ENCODE assay signal across 8 mouse cellular contexts in genomic region chr11:108910903-108911302, GRCm38 (mm10). TPM values are rescaled to one million over a fixed set of nuclear protein-coding genes. Genes with fewer than 3 reads are reported as not detected.
DNase-seq lines count a peak whose midpoint lies in the region; ATAC-seq and TF ChIP-seq lines count a peak whose summit lies in the region.

No protein-coding gene starts in this region.

- WGBS in lung, embryonic 14.5 days, result 25% methylated on average over 7 of the region's 7 CpGs
- 22% methylated on average over 7 of the region's 7 CpGs for WGBS in lung, adult 2 months
- WGBS in forebrain, embryonic 14.5 days, result 34% methylated on average over 7 of the region's 7 CpGs

- no peak for TF ChIP-seq POLR2A in lung, adult 2 months (IDR thresholded peaks at IDR 0.05; ENCODE audit: borderline replicate concordance, extremely low read depth, low read depth, low read length)

- no peaks in the 10 kb centered on the region for H3K36me3 ChIP-seq in lung, embryonic 14.5 days (ENCODE audit: insufficient read depth)
- H3K36me3 ChIP-seq in forebrain, embryonic 14.5 days (ENCODE audit: control insufficient read depth, insufficient read depth, low read length), result no peaks in the 10 kb centered on the region

- H3K27me3 ChIP-seq in lung, embryonic 14.5 days (ENCODE audit: insufficient read depth, low read length), result peaks cover 4% of the 10 kb centered on the region; the same call in 1 of the 2 replicates
- H3K27me3 ChIP-seq in forebrain, embryonic 14.5 days (replicated peaks; ENCODE audit: control insufficient read depth, insufficient read depth, low read length), result 0 out of 2 replicates have a peak, but pooled peaks cover 7% of the 10 kb centered on the region

- H3K9me3 ChIP-seq in lung, embryonic 14.5 days (ENCODE audit: low read depth, low read length), result no peaks in the 10 kb centered on the region
- H3K9me3 ChIP-seq in forebrain, embryonic 14.5 days (replicated peaks; ENCODE audit: control insufficient read depth, low read length), result no peaks in the 10 kb centered on the region

- TF ChIP-seq CTCF in lung, embryonic 14.5 days (IDR thresholded peaks at IDR 0.05; ENCODE audit: low read depth), result no peak
- no peak for TF ChIP-seq CTCF in lung, adult 2 months (IDR thresholded peaks at IDR 0.05; ENCODE audit: insufficient read depth, low read length)

- ATAC-seq in lung, embryonic 14.5 days (ENCODE audit: insufficient read depth), result no peak
- no peak for ATAC-seq in forebrain, embryonic 14.5 days

- H3K4me2 ChIP-seq in lung, embryonic 14.5 days, result peak overlapping the region; percentile 58; the same call in 1 of the 2 replicates
- no peak overlapping the region for H3K4me2 ChIP-seq in forebrain, embryonic 14.5 days (ENCODE audit: low read length)

- H3K9ac ChIP-seq in lung, embryonic 14.5 days, result no peak overlapping the region
- H3K9ac ChIP-seq in forebrain, embryonic 14.5 days (ENCODE audit: low read length), result no peak overlapping the region

- peak; percentile 30 for DNase-seq in lung, embryonic 14.5 days
- no peak for DNase-seq in lung, adult 2 months
- DNase-seq in induced T-regulatory cell, adult 2 months (ENCODE audit: low read depth), result peak; percentile 97
- DNase-seq in lung, postnatal 25 days (ENCODE audit: low spot score), result peak; percentile 64
- DNase-seq in thymus, postnatal 36 days, result peak; percentile 81 to 91
- DNase-seq in layer of hippocampus, postnatal 14 days (ENCODE audit: low spot score in 2 of 2), result no peak
- DNase-seq in cerebellum, adult 9-11 months, result no peak
- DNase-seq in forebrain, embryonic 14.5 days (ENCODE audit: low spot score), result no peak

- peaks cover 15% of the 10 kb centered on the region for H3K4me1 ChIP-seq in lung, embryonic 14.5 days (ENCODE audit: insufficient read depth)
- peaks cover 4% of the 10 kb centered on the region for H3K4me1 ChIP-seq in lung, adult 2 months (ENCODE audit: control insufficient read depth, insufficient read depth, low read length)
- H3K4me1 ChIP-seq in forebrain, embryonic 14.5 days (ENCODE audit: control insufficient read depth, insufficient read depth, low read length), result peaks cover 6% of the 10 kb centered on the region

- no peak overlapping the region for H3K4me3 ChIP-seq in lung, embryonic 14.5 days (ENCODE audit: low read depth, low read length)
- H3K4me3 ChIP-seq in lung, adult 2 months (replicated peaks; ENCODE audit: extremely low read depth, low read depth, low read length), result no peak overlapping the region
- no peak overlapping the region for H3K4me3 ChIP-seq in forebrain, embryonic 14.5 days (ENCODE audit: low read depth, low read length)

- no peak overlapping the region for H3K27ac ChIP-seq in lung, embryonic 14.5 days (ENCODE audit: low read depth)
- no peak overlapping the region for H3K27ac ChIP-seq in forebrain, embryonic 14.5 days (ENCODE audit: low read depth, low read length)

RNA-seq across cellular contexts. Expression of gene Axin2, which starts 9.2 kb away (rescaled TPM):
- polyA plus RNA-seq in lung, embryonic 14.5 days (2014; fragmentation: Nextera tagmentation; extraction: Ambion mirVana), result 13.0 and 15.5 TPM in 2 replicates
- 14.4 and 17.9 TPM in 2 replicates for polyA plus RNA-seq in lung, adult 2 months (2012; rRNA removed)
- 10 to 100 TPM; 28.1 to 28.6 TPM for total RNA-seq in layer of hippocampus, postnatal 14 days (2021)
- 7.8 and 9.4 TPM in 2 replicates for polyA plus RNA-seq in forebrain, embryonic 14.5 days (2014; fragmentation: Nextera tagmentation; extraction: Ambion mirVana)

Comparison
In these comparisons a context has a peak if more than half of its experiments do, and no peak if none do; other contexts are left out.
1. DNase-seq: peak in lung, embryonic 14.5 days (single experiment), induced T-regulatory cell, adult 2 months (single experiment), lung, postnatal 25 days (single experiment) and thymus, postnatal 36 days (2 of 2); none in lung, adult 2 months (single experiment), layer of hippocampus, postnatal 14 days (0 of 2), cerebellum, adult 9-11 months (single experiment) and forebrain, embryonic 14.5 days (single experiment).